Mouse (Mus musculus) 3134 (cell line): ENCODE measurements around the gene Yeats2.

ENCODE experiments used
- DNase-seq: peaks from one replicate; pipeline ENCODE4 v3.0.0-alpha.2; 2011; ENCODE audit warnings: low spot score; ENCODE audit not compliant: insufficient read length; ENCODE audit errors: extremely low read depth

Yeats2 gene

GRCm38 (mm10) chr16:20279395-20279794 is 138.5 kb downstream of the Yeats2 start:
- no peak for DNase-seq

- DNase-seq: no peak
These were observed 139.4 kb downstream of the Yeats2 start for GRCm38 (mm10) chr16:20280238-20280637.
